Mouse (Mus musculus) liver, adult (tissue): ENCODE measurements around the gene Lca5.

Experiments
- GATA4 ChIP-seq: IDR thresholded peaks from 2 replicates; pipeline ENCODE4 v1.6.1; 2014; ENCODE audit warnings: mild to moderate bottlenecking, low read length; ENCODE audit not compliant: insufficient replicate concordance

Gene Lca5

GRCm38 (mm10) chr9:83368234-83368633 is 72.7 kb downstream of the Lca5 start:
- no peak for TF ChIP-seq GATA4

- TF ChIP-seq GATA4 = no peak
These were observed 85.1 kb downstream of the Lca5 start for GRCm38 (mm10) chr9:83355802-83356201.

- TF ChIP-seq GATA4 = no peak
These were observed 87.6 kb downstream of the Lca5 start for GRCm38 (mm10) chr9:83353316-83353715.

GRCm38 (mm10) chr9:83351171-83351570 is 89.8 kb downstream of the Lca5 start:
- TF ChIP-seq GATA4 = no peak

GRCm38 (mm10) chr9:83350613-83351012 is 90.3 kb downstream of the Lca5 start:
- TF ChIP-seq GATA4 = no peak

GRCm38 (mm10) chr9:83349905-83350304 is 91.0 kb downstream of the Lca5 start:
- no peak for TF ChIP-seq GATA4

GRCm38 (mm10) chr9:83349504-83349903 is 91.4 kb downstream of the Lca5 start:
- no peak for TF ChIP-seq GATA4

- TF ChIP-seq GATA4 = no peak
These were observed 93.4 kb downstream of the Lca5 start for GRCm38 (mm10) chr9:83347521-83347920.

- TF ChIP-seq GATA4 = no peak
These were observed 98.2 kb downstream of the Lca5 start for GRCm38 (mm10) chr9:83342491-83343370.
